Mouse (Mus musculus): ENCODE measurements at regions not wholly inside any gene's neighbourhood (a gene's known extent, or its start where the extent isn't known, plus 50 kb on each side); places are given as distances from the start of the nearest gene placed in this dataset.

DNA sequence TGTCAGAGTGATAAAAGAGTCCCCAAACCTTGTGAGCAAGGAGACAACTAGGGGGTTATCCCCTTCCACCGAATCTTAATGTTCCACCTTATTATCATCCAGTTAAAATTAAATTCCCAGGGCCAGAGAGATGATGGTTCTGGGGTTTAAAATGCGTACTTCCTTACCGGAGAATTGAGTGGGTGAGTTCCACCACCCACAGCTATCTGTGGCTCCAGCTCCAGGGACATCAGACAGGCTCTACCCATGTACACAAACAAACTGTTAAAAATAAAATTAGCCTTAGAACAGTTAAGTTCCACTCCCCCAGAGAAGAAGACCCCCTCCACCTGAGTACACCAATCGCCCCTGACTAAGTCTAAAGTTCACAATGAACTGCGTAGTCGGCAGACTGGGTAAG, 52.0 kb upstream of the Mgat5 start:
- no peak for DNase-seq

DNA sequence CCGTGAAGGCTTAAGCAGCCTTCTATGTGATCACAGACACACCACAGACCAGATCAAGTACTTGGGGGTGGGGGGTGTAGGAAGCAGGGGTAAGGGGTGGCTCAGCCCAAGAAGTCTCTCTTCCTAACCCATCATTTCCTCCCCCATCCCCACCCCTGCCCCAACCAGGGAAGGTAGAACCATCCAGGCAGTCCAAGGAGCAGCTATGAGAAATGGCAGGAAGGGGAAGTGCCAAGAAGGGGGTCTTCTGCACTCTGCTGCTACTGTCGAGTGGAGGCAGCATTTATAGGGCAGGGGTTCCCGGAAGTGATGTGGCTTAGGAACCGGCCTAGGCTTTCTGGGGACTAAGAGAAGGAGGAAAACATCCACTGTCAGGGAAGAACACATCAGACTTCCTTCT, 69.3 kb upstream of the Mgat5 start:
- DNase-seq, result no peak

DNA sequence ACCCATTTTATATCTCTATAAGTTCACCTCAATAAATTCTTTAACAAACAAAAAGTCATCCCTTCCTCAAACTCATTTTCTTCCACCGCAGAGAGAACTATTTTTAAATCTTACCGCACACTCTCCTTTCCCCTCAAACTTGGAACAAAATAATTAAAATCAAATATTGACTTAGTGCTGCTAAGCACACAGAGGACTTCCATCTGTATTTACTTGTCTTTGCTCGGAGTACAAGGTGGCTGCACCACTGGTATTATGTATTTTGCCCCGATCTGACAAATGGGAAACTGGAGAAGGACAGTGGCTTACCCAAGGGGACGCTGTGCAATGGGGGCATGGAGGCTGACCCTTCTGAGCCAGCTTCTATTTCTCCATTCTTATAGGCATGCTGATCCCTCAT, 72.9 kb upstream of the Mgat5 start:
- no peak for DNase-seq

DNA sequence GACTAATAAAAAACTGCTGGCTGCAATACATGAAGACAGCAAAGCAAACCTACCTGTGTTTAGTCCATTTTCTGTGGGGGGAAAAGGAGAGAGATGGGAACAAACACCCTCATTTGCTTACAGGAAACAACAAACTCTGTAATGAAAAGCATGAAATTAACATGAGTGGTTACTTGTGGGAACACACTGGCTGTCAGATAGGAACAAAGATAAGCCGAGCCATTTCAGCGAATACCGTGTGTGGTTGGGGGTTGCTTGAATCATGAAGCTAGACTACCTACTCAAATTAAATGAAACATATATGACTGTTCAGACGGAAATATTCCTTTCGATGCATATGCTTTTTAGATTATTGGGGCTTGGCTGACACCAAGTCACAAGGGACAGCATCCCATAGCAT, 80.0 kb upstream of the Mgat5 start:
- DNase-seq, result no peak

DNA sequence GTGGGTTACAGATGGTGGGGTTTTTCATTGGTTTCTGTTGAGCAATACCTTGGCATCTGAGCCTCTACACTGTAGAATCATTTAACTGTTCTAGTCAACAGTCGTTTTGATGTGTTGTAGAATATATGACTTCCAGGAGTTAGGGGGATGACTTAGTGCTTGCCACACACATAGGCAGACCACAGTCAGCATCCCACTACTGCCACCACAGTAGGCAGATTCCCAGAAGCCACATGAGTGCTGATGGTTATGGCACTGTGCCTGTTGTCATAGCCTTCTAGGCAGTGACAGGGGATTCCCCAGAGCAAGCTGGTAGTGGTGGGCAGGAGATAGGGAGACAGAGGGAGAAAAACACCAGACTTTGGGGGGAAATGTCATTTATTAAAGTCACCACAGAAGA, 86.8 kb upstream of the Mgat5 start:
- DNase-seq, result no peak

DNA sequence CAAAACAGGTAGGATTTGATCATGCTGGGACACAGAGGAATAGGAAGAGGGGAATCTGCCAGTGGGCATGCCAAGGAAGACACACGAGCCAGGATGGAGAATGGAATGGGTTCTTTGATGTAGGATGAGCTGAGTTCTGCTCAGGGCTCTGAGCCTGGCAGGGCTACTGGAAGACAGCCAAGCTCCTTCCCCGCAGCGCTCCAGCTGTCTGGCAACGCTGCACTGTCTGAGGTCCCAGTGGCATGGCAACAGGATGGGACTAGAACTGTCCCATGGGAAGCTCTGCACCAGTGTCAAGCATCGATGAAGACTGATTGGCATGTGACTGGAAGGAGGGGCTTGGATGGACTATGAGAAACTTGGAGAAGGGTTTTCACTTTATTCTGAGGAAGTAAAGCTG, 97.3 kb upstream of the Mgat5 start:
- peak; percentile 43 for DNase-seq

DNA sequence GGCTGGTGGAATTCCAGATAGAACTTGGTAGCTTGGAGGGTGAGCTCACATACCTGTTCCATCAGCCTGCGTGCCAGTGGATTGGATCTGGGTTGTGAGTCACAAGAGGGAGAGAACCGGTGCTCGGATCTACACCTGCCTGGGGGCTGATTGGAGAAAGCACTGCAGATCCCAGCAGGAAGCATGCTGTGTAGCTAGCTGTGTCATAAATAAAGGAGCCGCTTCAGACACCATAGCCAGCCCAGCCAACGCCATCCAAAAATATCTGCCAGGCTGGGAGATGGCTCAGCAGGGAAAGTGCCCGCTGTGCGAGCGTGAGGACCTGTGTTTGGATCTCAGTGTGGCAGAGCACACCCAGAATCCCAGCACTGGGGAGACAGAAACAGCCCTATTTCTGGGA, 99.0 kb upstream of the Mgat5 start:
- DNase-seq, result peak; percentile 20

DNA sequence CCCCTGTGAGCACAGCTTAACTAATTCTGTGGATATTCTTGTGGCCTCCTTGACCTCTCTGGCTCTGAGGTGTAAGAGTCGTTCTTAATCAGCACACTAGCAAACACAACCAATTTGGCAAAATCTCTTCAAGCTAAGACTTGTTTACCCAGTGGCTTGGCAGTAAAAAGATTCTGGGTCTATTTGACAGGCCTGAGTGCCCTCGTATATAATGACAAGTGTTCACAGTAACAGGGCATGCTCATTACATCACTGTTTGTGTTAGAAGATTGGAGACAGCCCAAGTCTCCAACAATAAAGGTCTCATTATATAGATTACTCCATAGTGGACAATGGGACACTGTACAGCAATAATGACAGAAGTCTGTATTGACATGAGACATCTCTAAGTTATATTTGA, 101.2 kb upstream of the Mgat5 start:
- DNase-seq, result no peak

DNA sequence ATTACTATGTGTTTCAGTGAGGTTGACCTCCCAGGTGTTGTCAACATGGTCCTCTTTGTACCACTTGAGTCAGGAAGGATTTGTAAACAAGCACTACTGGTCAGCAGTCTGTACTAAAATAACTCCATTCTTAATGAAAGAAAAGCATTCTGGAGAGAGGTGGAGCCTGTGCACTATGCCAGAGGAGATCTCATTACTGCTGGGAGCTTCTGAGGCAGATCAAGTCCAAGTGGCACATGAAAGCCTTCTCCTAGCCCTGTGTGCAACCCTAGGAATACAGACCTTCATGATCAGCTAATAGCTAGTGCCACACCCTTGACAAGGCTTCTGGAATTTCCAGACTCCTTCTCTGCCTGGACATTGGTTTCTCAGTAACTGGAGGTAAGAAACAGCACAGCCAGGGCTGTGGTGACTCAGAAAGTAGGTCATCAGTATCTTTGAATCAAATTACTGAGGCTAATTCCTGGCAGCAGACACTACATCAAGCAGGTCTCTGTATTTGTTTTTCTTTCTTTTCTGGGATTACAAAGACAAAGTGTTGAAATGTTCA, 105.9 kb upstream of the Mgat5 start:
- DNase-seq, result no peak

DNA sequence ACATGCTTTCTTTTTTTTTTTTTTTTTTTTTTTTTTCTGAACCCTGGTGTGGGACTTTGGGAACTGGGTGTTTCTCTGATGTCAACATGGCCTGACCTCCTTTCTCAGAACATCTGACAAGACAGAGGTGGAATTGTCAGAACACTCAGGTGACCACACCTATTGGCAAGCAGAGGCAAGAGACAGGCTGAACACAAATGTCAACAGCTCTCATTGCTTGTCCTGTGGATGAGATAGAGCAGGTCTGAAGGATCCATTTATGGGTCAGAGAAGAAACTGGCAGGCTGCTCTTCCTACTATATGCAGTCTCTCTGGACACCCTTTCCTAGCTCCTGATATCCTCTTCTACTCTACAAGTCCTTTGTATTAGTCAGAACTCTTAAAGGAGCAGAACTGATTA, 117.2 kb upstream of the Mgat5 start:
- DNase-seq, result no peak

DNA sequence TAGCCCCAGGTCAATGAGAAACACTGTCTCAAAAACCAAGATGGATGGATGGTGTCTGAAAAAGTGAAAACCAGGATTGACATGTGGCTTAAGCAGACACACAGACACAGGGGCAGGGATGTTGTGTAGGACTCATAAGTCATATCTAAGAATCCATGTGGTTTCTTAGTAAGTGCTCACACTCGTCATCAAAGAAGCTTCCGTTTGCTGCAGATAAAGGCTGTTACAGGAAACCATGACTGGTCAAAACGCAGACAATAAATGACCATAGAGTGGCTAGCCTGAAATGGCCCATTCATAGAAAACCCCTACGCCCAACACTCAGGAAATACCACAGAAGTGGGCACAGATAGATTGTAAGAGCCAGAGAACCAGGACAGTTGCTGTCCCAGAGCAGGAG, 118.8 kb upstream of the Mgat5 start:
- no peak for DNase-seq

DNA sequence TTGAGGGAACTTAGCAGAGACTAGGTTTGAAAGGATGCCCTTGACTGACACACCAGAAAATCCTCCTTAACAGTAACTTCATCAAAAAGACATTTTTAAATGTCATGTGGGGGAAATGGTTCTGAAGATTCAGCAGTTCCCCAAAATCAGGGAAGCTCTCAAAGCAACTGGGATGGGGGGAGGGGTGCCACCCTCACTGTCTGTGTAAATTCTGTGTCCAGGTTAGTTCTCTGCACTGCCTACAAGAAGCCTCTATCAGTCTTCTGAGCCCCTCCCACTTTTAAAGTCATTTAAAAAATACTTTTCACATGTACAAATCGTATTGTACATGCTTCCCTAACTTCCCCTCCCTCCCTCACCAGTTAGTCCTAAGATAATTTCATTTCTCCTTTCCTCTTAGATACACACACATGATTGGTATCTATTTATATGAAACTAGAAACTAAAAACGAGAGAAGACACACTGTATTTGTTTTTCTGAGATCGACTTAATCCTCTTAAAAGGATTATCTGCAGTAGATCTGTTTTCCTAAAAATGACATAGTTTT, 121.0 kb upstream of the Mgat5 start:
- DNase-seq, result no peak

DNA sequence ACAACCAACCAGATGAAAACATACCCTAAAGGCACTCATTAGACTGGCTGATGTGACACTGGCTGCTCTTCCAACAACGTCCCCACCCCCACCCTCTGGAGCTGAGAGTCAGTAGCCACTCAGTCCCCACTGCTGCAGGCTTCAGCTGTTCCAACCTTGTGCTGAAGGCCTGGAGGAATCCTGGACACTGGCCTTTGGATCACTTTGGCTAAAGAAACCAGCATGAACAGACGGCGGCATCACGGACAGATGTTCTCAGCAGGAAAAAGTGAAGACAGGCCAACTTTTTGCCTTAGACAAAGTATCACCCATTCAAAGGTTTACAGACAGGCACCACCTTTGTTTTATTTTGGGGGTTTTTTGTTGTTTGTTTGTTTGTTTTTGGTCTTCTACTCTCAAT, 125.8 kb upstream of the Mgat5 start:
- no peak for DNase-seq

DNA sequence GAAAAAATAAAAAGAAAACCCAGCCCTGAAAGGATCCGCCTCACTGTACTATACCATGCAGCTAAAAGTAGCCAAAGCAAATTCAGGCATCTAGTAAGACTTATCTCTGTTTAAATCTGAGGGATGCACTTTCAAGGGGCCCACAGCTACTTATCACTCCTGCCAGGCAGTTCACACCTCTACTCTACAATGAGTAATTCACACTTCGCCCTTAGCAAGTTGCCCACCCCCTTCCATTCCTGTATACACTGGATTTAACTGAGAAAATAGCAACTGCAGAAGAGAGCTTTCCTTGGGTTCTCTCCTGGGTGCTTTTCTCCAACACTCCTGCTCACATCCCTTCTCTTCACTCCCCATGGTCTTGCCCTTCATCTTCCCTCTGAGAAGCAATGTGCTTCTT, 142.4 kb upstream of the Mgat5 start:
- no peak for DNase-seq

DNA sequence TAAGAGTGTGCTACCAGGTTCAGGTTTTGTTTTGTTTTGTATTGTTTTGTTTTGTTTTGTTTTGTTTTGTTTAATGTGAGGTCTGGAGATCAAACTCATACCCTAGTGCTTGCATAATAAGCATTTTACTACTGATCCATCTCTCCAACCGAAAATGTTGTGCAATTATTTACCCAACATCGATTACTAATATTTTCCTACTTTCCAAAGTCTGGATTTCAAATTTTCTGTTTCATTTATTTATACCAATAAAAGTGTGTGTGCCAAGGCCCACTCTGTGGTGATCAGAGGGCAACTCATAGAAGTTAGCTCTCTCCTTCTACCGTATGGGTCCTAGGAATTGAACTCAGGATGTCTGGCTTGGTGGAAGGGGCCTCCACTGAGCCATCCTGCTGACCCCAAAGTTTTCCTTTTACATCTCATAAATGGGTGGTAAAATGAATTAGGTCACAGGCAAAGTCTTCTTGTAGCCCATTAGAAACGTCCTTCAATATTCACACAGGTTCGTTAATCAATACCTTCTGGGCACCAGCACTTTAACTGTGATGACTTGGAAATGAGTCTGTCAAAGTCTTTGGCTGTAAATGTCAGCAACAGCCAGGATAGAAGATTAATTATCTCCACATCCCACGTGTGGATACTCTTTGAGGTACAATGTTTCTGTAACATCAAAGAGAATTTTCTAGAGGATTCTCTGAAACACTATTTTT, 158.9 kb upstream of the Mgat5 start:
- DNase-seq, result no peak

DNA sequence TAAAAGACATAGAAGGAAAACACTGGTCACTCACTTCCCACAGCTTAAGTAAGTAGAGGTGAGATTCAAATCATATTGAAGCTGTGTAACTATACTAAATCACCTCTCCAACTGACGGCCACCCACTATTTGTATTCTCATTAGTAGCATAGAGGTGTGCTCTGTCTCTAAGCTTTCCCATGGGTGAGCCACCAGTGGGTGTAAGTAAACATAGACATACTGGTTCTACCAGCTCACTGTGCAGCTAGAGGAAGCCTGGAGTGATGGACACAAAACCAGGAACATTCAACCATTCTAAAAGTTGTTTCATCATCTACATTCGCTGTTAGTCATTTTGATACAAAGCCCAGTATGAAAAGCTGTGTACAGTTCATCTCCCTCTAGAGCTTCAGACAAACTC, 170.1 kb upstream of the Mgat5 start:
- DNase-seq, result no peak

DNA sequence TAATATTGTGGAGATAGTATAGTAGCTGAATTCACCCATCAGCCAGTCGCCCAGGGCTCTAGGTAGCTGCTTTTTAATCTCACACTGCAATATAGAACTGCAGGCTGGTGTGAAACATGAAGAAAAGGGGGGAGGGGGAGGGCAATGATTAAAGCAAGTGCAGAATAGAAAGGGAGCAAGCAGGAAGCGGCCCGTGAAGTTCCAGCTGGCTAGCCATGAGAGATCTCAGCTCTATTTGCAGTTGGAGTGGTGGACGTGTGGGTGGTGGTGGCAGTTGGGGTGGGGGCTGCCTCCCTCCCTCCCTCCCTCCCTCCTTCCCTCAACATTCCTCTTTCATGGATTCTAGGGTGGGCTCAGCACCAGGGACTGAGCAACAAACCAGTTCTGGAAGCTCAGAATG, 173.3 kb upstream of the Mgat5 start:
- peak; percentile 18 for DNase-seq

DNA sequence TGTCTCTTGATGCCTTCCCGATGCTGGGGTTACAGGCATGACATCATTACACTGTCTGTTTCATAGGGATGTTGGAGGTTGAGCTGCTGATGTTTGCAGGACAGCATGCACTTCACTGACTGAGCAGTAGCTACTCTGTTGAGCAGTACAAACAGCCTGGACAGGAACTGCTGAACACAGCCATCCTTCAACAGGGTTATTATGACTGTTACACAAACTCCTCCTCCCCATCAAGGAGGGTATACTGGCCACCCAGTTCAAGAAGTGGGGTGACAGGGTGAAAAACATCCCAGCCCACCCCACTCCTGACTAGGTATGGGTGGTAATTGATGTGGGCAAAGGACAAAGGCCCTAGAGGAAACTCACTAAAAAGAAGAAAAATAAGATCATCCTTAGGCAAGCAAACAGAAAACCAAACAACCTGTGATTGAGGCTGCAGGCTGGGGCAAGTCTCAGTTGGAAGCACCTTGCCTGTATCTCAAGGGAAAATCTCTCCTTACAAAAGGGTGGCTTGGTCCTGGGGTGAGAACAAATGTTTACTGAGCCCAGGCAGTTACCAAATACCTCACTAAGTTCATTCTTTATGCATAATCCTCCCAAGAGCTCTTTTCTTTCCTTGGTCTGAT, 175.8 kb upstream of the Mgat5 start:
- no peak for DNase-seq

DNA sequence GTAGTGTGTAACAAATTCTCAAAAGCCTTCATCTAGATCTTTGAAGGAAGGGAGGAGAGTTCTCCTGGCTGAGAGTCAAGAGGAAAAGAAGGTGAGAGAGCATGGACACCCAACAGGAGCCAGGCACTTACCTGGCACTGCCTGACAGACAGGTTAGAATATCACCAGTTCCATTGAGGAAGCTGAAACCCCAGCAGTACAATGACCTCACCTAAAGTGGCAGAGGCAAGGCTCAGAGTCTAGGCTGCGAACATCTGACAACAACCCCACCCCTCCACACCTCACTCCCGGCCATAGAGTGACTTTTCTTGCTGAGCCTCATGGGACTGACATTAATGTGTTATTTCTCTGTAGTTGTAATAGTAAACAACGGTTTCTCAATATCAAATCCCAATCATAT, 181.7 kb upstream of the Mgat5 start:
- DNase-seq, result no peak

DNA sequence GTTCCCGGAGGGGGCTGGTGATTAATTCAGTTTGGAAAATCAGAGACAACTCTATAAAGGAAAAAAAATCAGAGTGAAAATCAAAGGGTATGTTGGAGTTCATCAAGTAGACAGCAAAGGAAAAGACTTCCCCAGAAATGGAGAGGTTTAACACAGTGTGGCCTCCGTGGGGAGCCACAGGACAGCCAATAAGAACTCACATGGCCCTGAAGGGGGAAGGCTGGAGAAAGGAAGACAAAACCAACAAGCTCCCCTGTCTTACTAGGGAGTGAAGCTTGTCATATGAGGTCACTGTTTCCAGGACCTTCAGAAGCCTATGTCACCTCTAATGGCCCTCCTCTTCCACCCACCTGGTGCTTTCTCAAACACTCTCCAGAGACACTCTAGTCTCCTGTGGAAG, 187.1 kb upstream of the Nckap5 start:
- DNase-seq, result peak; percentile 31

DNA sequence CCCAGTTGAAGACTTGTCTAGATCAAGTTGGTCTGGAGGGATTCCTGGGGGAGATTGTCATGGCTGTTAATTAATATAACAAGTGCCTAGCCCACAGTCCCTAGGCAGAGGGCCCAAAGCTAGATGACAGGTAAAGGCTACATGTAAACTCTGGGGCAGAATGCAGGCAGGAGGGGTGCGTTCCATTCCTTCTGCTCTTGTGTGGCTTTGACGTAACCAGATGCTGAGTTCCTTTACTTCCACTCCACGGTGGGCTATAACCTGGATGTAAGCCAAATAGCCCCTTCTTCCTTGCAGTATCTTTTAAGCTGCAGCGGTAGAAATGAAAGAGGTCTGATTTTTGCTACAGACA, 185.3 kb upstream of the Nckap5 start:
- no peak for DNase-seq

DNA sequence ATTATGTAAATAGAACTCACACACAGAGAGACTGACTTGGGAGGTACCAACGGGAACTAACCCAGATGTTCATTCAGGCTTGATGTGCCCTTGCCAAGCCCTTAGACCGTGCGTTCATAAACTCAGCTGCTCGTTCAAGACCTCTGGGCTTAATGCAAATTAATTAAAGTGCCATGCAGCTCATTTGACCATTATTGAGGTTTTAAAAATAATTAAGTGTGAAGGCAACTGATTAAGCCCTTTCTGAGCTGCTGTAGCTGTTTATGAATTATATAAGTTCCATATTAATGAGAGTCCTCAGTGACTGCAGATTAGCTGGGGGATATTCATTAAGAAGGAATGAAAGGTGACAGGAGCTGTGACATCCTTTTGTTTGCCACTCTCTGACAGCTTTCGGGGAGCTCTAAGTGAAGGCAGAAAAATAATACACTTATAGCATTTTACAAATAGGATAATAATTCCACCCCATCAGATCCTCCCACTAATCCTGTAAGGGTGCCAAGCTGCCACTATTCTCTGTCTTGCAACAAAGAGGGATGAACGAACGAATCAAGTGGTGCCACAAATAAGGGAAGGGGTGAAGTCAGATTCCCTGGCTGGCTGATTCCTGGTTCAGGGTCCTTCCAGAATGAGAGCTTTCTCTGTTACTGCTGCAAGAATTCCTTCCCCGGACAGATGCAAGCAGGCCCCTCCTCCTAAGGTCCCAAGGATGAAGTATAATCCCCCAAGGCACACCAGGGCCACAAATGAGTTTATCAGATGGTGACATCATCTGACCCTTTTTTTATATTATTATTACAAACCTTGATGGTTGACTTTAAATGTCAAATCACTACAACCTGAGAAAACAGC, 184.7 kb upstream of the Nckap5 start:
- no peak for DNase-seq

DNA sequence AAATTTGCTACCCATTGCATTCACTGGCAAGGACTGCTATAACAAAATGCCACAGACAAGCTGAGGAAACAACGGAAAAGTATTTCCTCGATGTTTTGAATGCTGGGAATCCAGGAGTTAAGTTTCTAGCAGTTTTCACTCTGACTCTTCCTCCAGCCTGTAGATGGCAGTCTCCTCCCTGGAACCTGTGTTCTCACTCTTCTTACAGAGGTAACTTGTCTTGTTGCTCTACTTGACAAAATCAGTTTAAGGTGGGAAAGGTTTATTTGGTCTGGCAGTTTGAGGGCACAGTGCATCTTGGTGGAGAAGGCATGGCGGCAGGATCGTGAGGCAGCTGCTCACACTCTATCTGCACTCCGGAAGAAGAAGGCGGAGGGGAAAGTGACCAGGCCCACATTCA, 181.3 kb upstream of the Nckap5 start:
- DNase-seq, result no peak

DNA sequence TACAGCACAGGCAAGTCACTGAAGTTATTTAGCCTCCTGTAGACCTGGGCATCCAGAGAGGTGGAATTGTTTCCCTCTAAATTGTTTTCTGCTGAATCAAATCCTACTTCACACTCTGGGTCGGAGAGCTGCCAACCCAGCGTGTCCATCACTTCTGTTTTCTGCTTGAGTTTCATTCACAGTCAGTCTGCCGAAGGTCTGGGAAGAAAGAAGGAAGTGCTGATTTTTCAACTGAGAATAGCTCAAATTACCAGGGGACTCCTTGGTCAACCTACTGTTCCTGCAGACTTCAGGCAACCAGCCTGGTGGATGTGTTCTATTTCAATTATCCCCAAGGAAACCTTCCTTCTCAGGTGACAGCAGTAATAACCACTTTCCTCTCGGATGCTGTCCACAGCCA, 179.1 kb upstream of the Nckap5 start:
- no peak for DNase-seq

Data from right cerebral cortex, postnatal 4 days (tissue).